Mouse (Mus musculus): ENCODE results near the gene Med25. TPM values are rescaled to one million over a fixed set of nuclear protein-coding genes. Genes with fewer than 3 reads are reported as not detected.
"Not testable (repeated sequence)": the region's sequence is repeated elsewhere in the genome, so short reads cannot be mapped to it uniquely, and the experiment has no call there.

Med25 gene
- total RNA-seq, 2 experiments from 2014 or later, result 14.5 to 26.0 TPM

DNA sequence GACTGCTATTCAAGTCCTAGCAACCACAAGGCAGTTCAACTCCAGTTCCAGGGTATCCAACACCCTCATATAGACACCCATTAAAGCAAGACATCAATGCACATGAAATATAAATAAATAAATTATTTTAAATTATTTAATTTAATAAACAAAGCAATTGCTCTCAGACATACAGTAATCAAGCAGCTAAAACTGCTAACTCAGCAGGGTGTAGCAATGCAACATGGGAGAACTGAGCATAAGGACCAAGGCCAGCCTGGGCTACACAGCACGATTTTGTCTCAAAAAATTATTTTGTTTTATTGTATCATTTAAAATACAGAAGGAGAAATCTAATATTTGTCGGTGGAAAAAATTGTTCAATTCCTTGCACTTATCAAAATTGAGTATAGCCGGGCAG is 1.7 kb upstream of the Med25 start:
- ATAC-seq (replicated peaks; ENCODE audit: poor library complexity), result no peak

DNA sequence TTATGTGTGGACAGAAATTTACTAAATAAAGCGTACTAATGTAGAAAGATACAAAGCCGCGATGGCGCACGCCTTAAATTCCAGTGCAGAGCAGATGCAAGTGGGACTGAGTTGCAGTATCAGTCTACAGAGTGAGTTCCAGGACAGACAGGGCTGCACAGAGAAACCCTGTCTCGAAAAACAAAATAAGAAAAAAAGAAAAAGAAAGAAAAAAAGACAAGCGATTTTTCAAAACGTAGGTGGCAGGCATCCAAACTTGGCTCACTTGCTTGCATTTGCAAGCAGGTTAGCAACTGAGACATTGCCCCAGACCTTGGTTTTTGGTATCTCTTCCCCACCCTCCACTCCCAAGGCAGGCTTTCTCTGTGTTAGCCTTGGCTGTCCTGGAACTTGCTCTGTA is 685 bp upstream of the Med25 start:
- no peak for ATAC-seq (replicated peaks; ENCODE audit: poor library complexity)

DNA sequence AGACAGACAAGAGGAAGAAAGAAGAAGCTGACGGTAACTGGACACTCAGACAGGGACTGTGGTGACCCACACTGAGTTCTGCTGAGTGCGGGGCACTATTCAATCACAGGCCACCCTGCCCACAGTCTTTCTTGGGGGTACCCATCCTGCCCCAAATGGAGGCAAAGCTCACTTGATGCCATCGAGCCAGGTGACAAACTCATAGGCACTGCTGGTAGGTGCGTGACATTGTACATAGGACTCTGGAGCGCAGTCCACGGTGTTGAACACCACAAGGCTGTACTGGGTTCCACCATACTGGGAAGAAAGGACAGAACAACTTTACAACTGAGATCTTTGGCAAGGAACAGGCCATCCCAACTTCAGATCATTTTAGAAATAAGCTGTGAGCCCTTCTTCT is 901 bp downstream of the Med25 start:
- ATAC-seq (replicated peaks; ENCODE audit: poor library complexity), result no peak

DNA sequence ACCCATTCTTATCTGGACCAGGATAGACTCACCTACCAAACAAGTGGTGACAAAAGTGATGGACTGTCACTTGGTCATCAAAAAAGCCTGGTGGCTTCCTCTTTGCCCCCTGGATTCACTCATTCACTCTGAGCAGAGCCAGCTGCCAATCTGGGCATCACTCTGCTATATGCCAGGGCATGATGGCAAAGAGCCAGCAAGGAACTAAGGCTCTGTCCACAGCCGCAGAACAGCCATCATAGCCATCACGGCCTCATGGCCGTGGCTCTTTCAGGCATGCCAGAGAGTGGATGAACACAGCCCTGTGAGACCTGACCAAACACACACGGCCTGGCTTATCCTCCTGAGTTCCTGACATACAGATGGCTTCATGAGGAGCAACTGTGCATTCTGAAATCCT is 1.8 kb downstream of the Med25 start:
- no peak for ATAC-seq (replicated peaks; ENCODE audit: poor library complexity)

DNA sequence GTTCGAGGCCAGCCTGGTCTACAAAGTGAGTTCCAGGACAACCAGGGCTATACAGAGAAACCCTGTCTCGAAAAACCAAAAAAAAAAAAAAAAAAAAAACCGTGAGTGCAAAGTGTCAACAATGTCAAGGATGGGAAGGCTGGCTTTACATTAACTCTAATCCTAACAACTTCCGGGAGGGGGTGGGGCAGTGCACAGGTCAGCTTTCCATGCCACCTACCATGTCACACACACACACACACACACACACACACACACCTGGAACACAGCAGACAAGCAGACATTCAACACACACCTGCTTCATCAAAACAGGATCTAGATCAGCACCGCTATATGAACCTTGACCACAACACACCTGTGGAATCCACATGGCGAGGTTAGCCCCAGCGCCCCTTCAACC is 2.3 kb downstream of the Med25 start:
- ATAC-seq (replicated peaks; ENCODE audit: poor library complexity), result no peak

DNA sequence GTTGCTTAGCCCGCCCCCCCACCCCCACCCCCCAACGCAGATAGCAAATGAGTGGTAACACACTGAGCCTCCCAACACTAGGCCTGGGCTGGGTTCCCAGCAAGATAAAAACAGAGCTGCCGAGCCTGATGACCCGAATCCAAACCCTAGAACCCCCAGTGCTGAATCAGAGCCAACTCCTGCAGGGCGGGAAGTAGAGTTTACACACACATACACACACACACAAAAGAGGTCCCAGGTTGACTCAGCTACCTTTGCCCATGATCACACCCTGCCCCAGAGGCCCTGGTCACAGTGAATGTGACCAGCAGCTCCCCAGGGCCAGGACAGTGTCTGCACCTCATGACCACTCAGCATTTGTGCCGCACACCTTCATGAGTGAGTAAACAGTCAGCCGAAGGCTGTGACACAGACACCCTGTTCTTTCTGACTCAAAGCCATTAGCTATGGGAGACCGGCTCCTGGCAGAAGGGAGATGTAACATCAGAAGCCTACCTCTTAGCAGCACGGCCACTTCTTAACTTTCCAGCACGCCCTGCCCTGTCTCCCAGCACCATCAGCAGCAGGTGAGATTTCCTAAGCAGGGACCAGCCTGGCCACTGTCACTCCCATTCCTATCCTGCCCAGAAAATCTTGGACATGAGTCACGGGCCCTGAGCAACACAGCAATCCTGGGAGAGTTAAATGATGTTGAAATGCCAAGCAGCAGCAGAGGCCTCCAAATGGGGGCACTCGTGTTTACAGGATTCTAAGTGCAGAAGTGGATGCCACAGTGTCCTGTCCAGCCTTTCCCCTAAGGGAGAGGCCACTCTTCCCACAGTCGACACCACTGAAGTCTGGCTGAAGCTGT is 4.0 kb downstream of the Med25 start:
- ATAC-seq (replicated peaks; ENCODE audit: poor library complexity), result no peak

DNA sequence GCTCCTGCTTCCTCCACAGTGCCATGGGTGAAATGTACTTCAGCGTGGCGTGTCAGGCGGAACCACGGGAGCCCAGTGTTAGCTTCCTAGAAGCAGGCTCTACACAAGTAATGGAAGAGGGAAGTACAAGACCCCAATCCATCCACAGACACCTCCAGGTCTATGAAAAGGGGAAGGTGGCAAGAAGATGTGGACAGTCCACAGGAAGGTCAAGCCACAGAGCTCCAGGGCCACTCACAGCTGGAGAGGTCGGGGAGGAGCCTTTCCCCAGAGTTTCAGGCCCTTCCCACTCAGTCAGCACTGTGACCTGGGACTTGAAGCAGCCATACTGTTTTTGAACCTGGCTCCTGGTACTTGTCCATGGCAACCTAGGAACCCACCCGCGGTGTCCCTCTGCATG is 5.5 kb downstream of the Med25 start:
- ATAC-seq (replicated peaks; ENCODE audit: poor library complexity), result peak; percentile 69

DNA sequence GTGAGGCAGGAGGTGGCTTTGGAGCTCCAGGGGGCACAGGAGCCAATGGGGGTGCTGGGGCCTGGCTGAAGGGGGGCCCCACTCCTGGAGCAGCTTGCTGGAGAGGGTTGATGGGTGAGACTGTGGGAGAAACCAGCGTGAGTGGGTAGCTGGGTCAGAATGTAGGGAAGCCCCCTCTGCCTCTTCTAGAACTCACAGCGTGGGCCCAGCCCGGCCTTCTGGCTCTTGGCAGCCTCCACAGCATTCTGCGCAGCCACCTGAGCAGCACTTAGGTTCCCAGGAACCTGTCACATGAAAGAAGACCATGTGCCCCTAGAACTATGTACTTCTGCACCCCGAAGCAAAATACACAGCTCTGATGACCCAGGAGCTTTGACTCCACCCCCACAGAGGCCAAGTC is 7.9 kb downstream of the Med25 start:
- no peak for ATAC-seq (replicated peaks; ENCODE audit: poor library complexity)

DNA sequence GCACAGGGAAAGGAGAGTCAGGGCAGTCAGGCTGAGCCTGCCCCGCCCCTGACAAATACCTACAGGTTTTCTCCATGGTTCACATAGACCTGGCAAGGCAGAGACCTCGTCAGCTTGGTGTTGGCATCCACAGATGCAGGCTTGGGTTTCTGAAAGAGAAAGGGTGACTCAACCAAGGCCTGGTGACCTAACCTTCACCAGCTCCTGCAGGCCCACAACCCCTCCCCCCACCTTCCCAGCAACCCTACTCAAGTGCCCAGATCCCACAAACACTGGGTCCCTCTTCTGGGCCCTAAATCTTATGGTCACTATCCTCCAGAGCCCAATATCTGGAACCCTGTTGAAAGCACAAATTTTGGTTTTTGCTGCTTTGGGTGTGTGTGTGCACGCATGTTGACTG is 9.5 kb downstream of the Med25 start:
- no peak for ATAC-seq (replicated peaks; ENCODE audit: poor library complexity)

DNA sequence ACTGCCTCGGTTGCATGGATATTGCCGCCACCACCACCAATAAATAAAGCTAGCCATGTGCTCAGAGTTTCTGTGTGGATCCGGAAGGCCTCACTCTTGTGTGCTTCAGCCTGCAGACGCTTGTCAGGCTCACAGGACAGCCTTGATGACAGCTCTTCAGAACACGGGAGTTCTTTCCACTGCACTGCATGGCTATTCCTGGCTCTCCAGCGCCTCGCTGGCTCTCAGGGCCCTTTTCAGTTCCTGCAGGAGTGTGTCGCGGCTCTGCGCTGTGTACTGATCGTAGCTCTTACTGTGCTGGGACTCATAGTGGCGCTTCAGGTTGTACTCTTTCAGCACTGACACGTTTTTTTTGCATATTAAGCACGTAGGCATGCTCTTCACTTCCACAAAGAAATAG is 14.7 kb downstream of the Med25 start:
- ATAC-seq (replicated peaks; ENCODE audit: poor library complexity), result no peak

DNA sequence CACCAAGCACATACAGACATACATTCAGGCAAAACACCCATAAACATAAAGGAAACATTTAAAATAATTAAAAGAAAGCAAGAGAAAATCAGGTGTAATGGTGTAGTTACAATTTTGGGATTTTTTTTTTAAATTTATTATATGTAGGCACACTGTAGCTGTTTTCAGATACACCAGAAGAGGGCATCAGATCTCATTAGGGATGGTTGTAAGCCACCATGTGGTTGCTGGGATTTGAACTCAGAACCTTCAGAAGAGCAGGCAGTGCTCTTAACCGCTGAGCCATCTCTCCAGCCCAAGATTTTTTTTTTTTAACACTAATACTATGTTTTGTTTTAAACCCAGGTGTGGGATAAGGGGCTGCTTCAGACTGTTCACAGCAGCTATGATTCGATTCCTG is 20.7 kb downstream of the Med25 start:
- ATAC-seq (replicated peaks; ENCODE audit: poor library complexity), result not testable (repeated sequence)

DNA sequence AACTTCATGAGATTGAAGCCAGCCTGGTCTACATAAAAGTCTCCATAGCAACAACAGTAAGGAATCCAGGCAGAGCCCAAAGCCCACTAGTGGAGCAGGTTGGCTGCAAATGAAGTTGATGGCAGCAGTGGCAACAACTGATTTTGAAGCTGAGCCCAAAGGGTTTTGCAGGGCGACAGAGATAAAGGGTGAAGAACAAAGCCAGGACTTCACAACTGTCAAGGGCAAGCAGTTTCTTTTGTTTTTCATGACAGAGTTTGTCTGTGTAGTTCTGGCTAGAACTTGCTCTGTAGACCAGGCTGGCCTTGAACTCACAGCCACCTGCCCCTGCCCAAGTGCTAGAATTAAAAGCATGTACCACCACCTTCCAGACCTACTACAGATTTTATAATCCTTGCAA is 21.3 kb downstream of the Med25 start:
- ATAC-seq (replicated peaks; ENCODE audit: poor library complexity), result no peak

DNA sequence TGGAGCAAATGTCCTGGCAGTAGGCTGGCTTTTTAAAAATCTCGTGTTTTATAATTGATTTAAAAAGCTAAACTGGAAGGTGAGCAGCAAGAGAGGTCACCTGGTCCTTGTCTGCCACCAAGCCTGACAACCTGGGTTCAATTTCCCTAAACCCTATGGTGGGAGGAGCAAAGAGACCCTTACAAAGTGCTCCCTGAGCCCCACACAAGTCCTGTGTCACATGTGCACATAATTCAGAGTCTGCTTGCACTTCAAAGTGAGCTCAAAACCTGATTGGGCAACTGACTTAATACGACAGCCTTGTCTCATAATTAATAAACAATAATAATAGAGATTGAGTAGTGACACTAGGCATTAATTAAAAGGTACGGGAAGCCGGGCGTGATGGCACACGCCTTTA is 21.9 kb downstream of the Med25 start:
- no peak for ATAC-seq (replicated peaks; ENCODE audit: poor library complexity)

DNA sequence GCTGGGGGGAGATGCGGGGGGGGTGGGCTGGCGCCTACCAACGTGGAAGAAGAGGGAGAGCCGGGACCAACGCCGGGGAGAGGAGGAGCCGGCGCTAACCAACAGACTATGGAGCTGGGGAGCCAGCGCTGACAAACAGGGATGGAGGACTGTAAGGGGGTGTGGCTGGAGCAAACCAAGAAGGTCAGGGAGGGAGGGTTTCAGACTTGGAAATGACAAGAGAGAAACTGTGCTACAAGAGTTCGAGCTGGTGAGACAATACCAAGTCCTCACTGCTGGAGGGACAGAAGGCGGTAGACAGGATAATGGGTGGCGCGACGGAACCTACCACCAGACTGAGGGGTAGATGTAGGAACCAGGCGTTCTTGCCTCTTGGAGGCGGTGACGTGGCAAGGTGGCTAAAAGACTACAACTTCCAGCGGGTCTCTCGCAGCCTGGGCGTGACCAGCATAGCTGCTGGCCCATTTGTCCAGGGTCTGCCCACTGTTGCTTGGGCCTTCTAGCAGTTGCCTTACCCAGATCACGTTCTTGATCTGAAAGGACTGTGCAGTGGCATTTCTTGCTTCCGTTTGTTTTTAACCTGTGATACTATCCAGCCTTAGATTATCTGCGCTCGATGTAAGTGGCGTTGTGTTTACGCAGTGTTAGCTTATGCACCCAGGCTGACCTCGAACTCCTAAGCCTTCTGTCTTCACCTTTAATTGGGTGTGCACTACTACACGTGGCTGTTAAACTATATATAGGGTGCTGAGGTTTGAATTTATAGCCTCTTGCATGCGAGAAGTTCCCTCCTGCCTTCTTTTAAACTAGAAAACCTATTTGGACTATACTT is 22.6 kb downstream of the Med25 start, which contains the start of gene Ptov1:
Ptov1 (minus strand) TSS at position 92 of the 832 bp plus-strand sequence.
- ATAC-seq (replicated peaks; ENCODE audit: poor library complexity), result peak; percentile 81

DNA sequence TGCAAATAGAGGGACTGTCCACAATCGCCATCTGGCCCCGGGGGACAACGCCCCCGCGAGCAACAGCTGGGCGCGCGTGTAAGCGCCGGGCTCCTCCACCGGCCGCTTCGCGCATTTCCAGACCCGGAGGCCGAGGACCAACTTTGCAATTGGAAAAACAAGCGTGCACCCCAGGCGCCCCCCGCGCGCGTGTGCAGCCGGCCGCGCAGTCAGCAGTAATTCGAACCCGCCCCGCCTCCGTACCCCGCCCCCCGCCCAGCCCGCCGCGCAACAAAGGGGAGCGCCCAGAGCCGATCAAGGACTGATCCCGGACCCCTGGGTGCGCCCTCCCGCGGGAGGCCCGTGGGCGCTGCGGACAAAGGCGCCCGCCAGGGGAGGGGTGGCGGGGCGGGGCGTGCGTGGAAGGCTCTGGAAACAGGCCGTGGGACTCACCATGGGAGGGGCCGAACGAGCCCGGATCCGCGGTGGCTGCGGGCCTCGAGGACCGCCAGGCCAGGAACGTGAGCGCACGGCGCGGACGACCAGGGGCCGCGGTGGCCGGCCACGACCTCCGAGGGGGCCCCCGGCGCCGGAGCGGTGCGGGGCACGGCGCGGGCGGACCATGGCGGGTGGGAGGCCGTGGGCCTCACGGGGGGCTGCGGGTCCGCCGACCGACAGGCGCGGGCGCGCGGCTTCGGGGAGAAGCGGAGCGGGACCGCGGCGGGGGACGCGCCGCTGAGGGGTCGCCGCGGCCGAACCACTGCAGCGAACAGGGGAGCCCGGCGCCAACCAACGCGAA is 23.4 kb downstream of the Med25 start:
- ATAC-seq (replicated peaks; ENCODE audit: poor library complexity), result no peak

DNA sequence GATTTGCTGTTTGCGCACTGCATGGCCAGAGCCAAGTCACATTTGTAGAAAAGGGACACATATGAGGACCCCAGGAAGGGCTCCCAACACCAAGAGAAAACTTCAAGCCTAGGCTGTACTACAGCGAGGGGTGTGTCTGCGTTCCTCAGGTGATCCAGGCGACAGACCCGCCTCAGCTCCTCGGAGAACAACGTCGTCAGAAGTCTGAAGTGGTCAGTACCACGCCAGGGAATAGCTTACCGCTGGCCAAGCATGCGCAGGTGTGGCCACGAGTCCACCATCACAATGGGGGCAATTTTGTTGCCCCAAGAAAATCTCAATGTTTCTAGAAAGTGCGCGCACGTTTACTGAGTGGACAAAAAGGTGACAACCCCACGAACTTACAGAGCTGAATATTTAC is 24.0 kb downstream of the Med25 start:
- no peak for ATAC-seq (replicated peaks; ENCODE audit: poor library complexity)

DNA sequence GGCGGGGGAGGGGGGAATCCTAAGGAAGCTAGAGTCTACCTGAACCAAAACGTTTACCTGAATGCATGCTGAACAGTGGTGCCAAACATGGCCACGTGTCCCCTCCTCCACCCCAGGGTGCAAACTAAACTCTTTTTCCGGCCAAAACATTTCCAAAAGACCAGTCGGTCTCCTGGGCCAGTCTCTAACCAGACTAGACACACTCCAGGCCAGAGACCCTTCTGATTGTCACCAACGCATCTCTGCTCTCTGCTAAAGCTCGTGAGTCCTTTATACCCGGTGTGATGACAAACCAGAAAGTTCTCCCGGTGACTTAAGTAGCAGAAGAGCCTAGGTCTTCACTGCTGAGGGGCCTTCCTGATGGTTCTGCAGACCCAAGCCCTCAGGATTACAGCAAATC is 24.7 kb downstream of the Med25 start:
- no peak for ATAC-seq (replicated peaks; ENCODE audit: poor library complexity)

DNA sequence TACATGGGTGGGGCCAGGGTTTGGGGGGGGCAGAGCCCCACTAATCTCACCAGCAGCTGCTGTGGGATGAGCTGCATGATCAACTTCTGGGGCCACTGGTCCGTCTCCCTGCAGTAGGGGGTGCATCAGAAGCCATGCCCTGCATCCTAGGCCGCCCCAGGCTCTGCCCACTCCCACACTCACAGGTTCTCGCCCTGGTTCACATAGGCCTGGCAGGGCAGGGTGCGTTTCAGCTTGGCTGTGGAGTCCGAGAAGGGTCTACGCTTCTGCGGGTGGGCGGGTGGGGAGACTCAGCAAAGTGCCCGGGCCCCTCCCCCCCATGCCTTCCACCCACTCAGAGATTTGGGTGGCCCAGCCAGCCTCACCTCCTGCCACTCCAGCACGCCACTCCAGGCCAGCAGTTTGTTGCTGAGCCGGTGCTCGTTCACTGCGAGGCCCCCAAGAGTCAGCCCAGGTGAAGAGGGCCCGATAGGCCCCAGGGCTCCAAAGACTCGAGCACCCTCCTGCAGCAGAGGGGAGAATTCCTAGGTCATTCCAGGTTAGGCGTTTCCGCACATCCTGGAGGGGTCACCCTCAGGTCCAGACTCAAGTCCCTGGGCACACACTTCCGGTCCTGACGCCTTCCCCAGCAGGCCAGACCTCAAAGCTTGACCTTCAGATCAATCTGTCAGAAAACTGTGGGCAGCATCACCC is 25.4 kb downstream of the Med25 start:
- ATAC-seq (replicated peaks; ENCODE audit: poor library complexity), result no peak

DNA sequence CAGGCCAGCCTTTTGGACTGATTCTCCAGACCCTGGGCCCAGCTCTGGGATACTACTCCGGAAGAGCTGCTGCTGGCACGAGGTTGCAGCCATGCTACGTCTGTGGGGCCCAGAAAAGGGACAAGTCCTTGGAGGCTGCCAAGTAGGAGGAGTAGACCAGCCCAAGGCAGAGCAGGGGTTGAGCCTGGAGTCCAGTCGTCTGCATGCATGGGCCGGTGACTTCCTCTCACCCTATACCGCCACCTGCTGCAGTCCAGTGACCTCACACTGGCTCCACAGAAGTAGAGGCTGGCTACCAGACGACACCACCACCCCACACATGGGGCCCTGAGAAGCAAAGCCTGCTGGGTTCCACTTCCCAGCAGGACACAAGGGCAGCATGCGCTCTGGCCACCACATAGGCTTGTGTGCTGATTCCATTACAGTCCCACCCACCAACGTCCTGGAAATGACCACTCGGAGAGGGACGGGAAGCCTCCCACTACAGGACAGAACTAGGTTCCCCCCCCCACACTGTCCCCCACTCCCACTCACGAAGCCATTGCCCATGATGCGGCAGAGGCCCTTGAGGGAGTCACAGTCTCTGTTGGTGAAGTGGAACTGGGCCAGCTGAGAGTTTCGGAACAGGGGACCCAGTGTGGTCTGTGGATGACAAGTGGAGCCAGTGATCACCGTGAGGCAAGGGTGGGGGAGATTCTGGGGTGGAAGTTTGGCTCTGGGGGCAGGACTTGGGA is 26.1 kb downstream of the Med25 start:
- ATAC-seq (replicated peaks; ENCODE audit: poor library complexity), result peak; percentile 40

Measured in megakaryocyte progenitor cell, adult 5-6 weeks (primary cell).